Mouse (Mus musculus) adrenal gland (tissue): Measurements from ENCODE around the gene Lyzl6.

Experiments used
- intact Hi-C: fragments of 180-260 bp; cut with DNase I; formaldehyde crosslinking; loops from one replicate; pipeline ENCODE4 v1.15.1; 2025
- long read RNA-seq, 2 experiments: library from polyadenylated mRNA; unstranded; transcript quantifications; one replicate each; pipeline ENCODE4 v2.0.0; 2020; ENCODE audit warnings: borderline replicate concordance in 1 of 2; ENCODE audit not compliant: insufficient replicate concordance in 1 of 2

Lyzl6 gene
- long read RNA-seq, experiment 1 = 0 reads
- long read RNA-seq, experiment 2 = 0 reads

GRCm38 (mm10) chr11:103638790-103639189 lies at the start of gene Lyzl6:
Lyzl6 (minus strand) TSS chr11:103638890.
- intact Hi-C loops = loop anchor here (1.0 to 5.0 kb wide), 3 partner anchors 39 to 274 kb away; no protein-coding TSS in a partner anchor

GRCm38 (mm10) chr11:103686706-103687105 lies 48.0 kb upstream of the Lyzl6 start:
- intact Hi-C loops = no loop called here

- intact Hi-C loops = no loop called here
These were observed 46.6 kb upstream of the Lyzl6 start for GRCm38 (mm10) chr11:103685261-103685736.

DNA sequence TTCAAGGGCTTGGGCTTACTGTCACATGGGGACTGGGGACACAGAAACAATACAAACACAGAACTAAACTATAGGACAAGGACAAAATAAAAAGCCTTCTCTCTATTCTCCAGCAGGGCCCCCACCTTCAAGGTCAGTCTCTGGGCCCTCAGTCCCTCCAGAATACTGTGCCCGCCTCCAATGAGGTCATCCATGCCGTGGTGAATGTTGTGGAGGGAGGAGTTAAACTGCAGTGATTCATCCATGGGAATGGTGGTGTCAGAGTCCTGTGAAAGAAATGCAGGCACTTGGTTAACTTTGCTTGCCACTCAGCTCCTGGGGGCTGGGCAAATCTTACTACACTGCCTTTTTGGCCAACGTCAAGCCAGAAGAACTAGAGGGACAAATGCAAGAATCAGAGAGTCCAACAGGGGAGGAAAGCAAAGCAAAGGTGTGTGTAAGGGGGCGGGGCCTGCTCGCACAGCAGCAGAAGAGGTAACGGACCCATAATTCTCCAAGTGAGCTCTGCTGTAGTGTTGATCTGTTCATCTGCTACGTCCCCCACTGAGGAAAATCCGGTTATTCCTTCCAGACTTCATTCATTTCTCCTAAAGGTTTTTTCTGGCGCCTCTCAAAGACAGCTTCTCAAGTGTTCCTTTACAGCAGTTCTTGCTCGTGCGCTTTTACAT lies 45.1 kb upstream of the Lyzl6 start:
- intact Hi-C loops = no loop called here

GRCm38 (mm10) chr11:103677042-103677441 lies 38.4 kb upstream of the Lyzl6 start:
- intact Hi-C loops = loop anchor here (2.0 to 10.0 kb wide), 3 partner anchors 40 to 238 kb away; partner anchors contain the start of gene Lyzl6

DNA sequence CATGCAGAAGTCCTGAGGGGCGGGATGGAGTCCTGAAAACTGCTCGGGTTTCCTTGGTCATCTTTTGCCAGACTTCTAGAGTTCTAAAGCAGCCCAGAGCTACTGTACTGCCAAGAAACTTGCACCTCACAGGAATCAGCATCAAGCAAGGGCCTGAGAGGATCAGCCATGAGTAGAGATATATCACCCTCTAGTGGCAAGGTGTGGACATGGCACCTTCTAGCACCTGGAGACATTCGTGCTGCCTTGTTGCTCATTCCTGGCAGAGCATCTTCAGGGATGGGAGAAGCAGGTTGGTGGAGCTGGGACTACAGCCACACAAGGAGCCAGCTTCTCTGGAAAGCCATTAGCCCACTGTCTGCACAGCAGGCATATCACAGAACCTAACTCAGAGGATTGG lies 36.9 kb upstream of the Lyzl6 start:
- intact Hi-C loops = loop anchor here (5.0 to 10.0 kb wide), 2 partner anchors 38 to 239 kb away; partner anchors contain the start of gene Lyzl6

DNA sequence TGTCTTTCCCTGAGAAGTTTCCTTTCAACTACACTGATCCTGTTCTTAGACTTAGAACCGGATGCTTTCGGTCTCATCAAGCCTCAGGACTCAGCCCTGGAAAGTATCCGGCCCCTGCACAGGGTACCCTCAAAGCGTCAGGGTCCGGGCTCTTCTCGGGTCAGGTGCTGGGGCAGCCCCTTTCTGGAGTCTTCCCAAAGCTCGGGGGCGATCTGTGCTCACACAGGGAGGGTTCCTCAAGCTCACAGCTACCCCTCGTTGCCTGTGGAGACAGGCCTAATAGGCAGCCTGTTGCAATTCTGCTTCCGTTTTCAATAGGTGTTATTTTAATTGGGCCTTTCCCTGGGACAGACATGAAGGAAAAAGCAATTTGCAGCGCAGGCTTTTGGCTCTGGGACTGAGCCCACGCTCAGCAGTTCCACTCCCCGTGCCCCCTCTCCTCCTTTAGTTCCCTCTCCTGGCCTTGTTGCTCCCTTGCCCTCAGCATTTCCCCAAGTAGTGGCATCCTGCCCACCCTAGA lies 28.3 kb upstream of the Lyzl6 start:
- intact Hi-C loops = no loop called here

GRCm38 (mm10) chr11:103666181-103666906 lies 27.7 kb upstream of the Lyzl6 start:
- intact Hi-C loops = no loop called here

- intact Hi-C loops = no loop called here
These were observed 27.0 kb upstream of the Lyzl6 start for GRCm38 (mm10) chr11:103665695-103666094.

GRCm38 (mm10) chr11:103663119-103663518 lies 24.4 kb upstream of the Lyzl6 start:
- intact Hi-C loops = no loop called here

DNA sequence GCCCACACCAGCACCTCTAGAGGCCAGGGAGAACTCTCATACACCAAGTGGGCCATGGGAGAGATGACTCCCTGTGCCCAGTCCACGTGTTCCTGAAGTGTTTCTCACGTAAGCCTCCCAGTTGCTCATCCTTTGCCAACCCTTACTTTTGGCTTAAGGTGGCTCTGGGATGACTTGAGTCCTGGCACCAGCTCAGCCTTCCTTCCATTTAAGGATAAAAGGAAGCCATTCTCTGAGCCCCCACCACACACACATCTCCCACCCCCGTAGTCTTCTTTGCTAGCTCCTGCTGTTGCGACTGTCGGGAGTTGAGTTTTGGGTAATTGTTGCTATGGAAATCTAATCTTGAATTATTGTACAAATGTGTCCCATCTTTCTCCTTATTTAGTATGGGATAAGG lies 23.9 kb upstream of the Lyzl6 start:
- intact Hi-C loops = no loop called here

DNA sequence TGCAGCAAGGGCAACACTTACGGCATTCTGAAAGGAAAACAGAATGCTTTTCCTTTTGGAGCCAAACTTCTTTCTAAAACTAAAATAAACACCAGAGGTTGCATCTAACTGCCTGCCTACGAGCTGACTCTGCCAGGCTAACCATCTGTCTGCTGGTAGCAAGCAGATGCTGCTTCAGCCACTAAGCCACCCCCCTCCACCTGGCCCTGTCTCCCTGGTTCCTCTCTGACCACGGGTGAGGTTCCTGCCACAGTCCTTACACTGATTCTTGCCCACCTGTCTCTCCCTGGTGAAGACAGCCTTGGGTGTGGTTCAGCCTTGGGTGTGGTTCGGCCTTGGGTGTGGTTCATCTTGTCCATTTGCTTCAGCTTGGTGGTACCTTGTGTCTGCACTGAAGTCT lies 23.2 kb upstream of the Lyzl6 start:
- intact Hi-C loops = no loop called here

DNA sequence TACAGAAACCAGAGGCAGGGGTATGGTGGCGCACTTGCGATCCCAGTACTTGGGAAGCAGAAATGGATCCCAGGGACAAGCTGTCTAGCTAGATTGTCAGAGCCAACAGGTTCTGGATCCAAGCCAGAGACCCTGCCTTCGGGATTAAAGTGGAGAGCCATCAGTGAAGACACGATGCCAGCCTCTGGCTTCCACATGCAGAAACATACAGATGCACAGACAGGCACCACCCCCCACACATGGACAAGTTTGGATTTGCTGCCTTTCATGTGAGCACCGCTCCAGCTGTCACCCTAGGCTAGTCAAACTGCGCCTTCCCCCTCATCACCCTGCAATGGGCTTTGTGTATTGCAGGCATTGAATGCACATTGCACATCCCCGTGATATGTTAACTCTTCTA lies 19.5 kb upstream of the Lyzl6 start:
- intact Hi-C loops = no loop called here

GRCm38 (mm10) chr11:103656520-103656919 lies 17.8 kb upstream of the Lyzl6 start:
- intact Hi-C loops = no loop called here

- intact Hi-C loops = no loop called here
These were observed 14.8 kb upstream of the Lyzl6 start for GRCm38 (mm10) chr11:103653359-103653965.

DNA sequence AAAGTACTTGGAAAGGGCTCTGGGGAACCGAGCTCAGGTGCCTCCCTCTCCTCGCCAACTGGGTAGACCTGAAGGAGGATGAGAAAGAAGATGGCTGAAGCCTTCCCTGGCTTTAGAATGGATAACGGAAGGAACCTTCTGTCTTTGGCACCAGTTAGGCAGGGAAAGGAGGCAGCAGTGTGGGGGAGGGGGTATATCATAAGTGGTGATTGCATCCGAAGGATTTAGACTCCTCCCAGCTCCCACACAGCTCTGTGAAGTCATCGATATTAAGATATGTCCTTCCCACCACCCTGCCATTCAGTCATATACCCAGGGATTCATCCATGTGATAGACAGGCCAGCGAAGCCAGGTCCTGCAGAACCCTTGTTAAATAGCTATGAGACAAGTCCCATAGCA lies 12.7 kb upstream of the Lyzl6 start:
- intact Hi-C loops = no loop called here

DNA sequence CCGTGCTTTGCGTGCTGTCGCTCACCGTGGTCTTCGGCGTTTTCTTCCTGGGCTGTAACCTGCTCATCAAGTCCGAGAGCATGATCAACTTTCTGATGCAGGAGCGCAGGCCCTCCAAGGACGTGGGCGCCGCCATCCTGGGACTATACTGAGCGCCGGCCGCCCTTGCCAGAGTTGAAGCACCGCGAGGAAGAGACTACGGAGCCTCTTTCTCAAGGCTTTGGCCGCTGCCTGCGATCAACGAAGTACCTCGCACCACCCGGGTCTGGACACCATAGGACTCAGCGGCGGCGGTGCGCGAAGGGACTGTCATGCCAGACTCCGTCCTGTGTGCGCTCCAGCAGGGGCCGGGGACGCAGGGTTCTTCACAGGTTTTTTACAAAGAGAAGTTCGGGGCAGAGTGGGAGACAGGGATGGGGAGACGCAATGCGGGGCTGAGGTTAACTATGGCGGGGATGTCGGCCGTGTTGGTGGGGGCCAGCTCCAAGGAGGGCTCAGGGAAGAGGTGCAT lies 11.3 kb upstream of the Lyzl6 start:
- intact Hi-C loops = no loop called here

GRCm38 (mm10) chr11:103649301-103649982 lies 10.8 kb upstream of the Lyzl6 start, which contains the start of gene Rprml:
Rprml (plus strand) TSS chr11:103649570.
- intact Hi-C loops = no loop called here

DNA sequence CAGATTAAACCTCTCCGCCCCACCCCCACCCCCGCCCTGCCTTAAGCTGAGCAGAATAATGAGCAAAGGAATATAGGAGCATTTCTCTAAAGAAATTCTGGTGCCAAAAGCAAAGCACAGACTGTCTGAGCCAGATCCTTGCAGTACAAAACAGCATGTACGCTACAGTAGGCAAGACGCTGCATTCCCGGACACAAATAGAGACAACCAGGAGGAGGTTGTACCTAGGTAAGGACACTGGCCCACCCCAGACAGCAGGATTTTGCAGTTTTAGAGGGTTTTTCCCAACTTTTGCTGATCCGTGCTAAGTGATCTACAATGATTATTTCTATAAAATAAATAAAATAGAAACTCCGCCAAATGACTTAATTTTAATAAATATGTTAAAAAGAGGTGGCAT lies 10.0 kb upstream of the Lyzl6 start:
- intact Hi-C loops = no loop called here

DNA sequence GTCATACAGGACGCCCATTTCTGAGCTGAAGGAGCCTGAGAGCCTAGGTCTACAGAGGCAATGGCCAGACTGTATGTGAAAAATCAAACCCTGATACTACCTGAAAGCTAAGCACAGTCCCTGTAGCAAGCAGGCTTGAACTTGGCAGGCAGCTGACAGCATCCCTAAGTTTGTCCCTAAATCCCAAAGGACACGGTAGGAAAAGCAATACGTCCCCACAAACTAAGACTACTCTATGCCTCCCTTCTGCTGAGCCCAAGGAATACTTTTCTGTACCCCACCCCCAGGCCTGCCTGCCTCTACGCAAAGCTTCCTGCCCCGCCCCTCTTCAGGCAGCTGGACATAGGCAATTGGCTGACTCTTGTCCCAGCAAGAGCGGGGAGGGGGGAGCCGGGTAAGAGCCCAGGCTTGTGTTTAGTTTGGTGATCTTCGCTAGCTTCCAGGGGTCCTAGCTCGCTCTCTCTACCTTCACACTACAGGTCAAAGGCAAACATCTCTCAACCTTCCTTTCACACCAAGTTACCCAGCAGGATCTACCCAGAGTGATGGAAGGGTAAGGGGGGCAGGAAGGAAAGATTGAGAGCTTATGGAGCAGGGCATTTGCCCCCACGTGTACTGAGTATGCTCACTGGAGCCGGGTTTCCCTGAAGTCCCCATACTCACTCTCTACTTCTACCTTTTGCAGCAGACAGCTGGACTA lies 9.4 kb upstream of the Lyzl6 start:
- intact Hi-C loops = no loop called here
